Mouse (Mus musculus) lung, postnatal 25 days (tissue): Measurements from ENCODE around the gene Lipm.

Experiments
- DNase-seq: peaks from one replicate; pipeline ENCODE4 v3.0.0; 2022; ENCODE audit warnings: low spot score

Lipm gene

GRCm38 (mm10) chr19:34165891-34166290 lies 65.2 kb downstream of the Lipm start, which contains the start of gene Ankrd22:
TSS of gene Ankrd22 (minus strand) at chr19:34166053.
- peak; percentile 63 for DNase-seq

DNA sequence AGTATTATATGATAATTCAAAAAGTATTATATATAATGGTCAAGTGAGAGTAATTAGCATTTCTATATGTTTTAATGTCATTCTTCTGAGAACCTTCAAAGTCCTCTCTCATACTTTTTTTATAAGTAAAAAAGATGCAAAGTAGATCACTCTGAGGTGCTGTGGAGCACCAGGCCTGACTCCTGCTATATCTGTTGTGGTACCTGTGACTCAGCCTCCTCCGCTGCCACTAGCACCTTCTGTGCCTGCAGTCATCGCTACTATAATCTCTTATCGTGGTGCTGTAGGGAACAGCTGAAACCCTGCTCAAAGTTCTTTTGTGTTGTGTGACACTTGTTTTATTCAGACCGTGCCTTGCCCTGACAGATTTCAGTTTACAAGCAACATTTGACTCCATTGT lies 65.7 kb downstream of the Lipm start:
- DNase-seq, result no peak

GRCm38 (mm10) chr19:34167896-34168661 lies 67.3 kb downstream of the Lipm start:
- DNase-seq, result no peak

- no peak for DNase-seq
These were observed 68.4 kb downstream of the Lipm start for GRCm38 (mm10) chr19:34169121-34169520.

DNA sequence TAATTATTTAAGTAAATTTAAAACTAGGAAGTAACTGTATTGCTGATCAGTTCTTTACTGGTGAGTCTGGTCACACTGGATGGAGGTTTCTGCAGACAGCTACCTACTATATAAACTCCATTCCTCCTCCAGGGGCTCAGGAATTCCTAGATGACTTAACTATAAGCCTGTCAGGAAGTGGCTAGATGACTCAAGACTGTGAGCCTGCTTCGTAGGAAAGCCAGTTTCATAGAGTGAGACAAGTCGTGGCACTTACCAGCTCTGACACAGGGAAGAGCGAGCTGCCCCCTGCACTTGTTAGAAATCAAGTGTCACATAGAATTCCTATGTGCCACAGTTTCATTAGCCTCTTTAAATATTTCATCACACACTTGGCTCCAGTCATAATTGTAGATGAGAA lies 70.4 kb downstream of the Lipm start:
- DNase-seq, result no peak
